Mouse (Mus musculus) testis, adult 2 months (tissue): ENCODE measurements at regions not wholly inside any gene's neighbourhood (a gene's known extent, or its start where the extent isn't known, plus 50 kb on each side); places are given as distances from the start of the nearest gene placed in this dataset.

Experiments
- H3K27ac ChIP-seq: fragments of 200-500 bp; 2 replicates; pipeline ENCODE4 v1.5.1; 2012; ENCODE audit warnings: low read depth, low read length; ENCODE audit not compliant: control insufficient read depth, insufficient read depth
- H3K27me3 ChIP-seq: fragments of 200-500 bp; 2 replicates; pipeline ENCODE4 v1.6.1; 2012; ENCODE audit warnings: mild to moderate bottlenecking, low read length, moderate library complexity; ENCODE audit not compliant: control insufficient read depth, insufficient read depth
- H3K36me3 ChIP-seq: fragments of 200-500 bp; 2 replicates; pipeline ENCODE4 v1.6.1; 2012; ENCODE audit warnings: mild to moderate bottlenecking, low read length; ENCODE audit not compliant: control insufficient read depth, insufficient read depth
- H3K4me1 ChIP-seq: fragments of 200-500 bp; 2 replicates; pipeline ENCODE4 v1.6.1; 2012; ENCODE audit warnings: low read length; ENCODE audit not compliant: control insufficient read depth, insufficient read depth
- H3K4me3 ChIP-seq: fragments of 200-500 bp; 2 replicates; pipeline ENCODE4 v1.5.1; 2012; ENCODE audit warnings: low read depth, mild to moderate bottlenecking, low read length, moderate library complexity, mixed read lengths; ENCODE audit not compliant: control insufficient read depth
- CTCF ChIP-seq: fragments of 200-500 bp; IDR thresholded peaks from 2 replicates; pipeline ENCODE4 v1.5.1; 2012; ENCODE audit warnings: low read depth, mild to moderate bottlenecking, inconsistent platforms, low read length, moderate library complexity; ENCODE audit not compliant: control insufficient read depth, insufficient read depth, insufficient replicate concordance
- POLR2A ChIP-seq: fragments of 200-500 bp; IDR thresholded peaks from 2 replicates; pipeline ENCODE4 v1.6.1; 2012; ENCODE audit warnings: low read depth, mild to moderate bottlenecking, inconsistent platforms, low read length, moderate library complexity; ENCODE audit not compliant: control insufficient read depth

DNA sequence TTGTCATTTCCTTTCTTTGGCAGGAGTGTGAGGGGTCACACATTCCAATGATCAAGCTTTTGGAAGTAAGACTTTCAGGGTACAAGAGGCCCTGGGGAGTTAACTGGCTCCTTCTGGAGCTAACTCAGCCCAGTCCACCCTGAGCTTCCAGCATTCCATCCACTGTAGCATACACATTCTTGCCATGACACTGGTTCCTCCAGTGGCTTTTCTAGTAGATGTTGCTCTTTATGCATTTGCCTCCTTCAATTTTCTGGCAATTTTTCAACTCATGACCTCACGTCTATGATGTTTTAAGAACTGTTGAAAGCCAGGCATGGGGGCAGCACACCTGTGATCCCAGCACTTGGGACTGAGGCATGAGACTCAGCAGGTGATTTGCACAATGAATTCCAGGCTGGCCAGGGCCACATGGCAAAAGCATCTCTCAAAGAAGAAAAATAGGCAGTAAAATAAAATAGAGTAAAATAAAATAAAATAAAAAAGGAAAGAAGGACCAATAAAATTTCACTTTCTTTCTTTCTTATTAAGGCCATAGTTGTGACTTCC lies 113.0 kb downstream of the Plk2 start:
- no peaks in the 10 kb centered on the region for H3K4me1 ChIP-seq
- H3K27me3 ChIP-seq = no peaks in the 10 kb centered on the region
- no peak overlapping the region for H3K4me3 ChIP-seq
- TF ChIP-seq CTCF = no peak
- no peak for TF ChIP-seq POLR2A
- no peak overlapping the region for H3K27ac ChIP-seq
- H3K36me3 ChIP-seq = no peaks in the 10 kb centered on the region

DNA sequence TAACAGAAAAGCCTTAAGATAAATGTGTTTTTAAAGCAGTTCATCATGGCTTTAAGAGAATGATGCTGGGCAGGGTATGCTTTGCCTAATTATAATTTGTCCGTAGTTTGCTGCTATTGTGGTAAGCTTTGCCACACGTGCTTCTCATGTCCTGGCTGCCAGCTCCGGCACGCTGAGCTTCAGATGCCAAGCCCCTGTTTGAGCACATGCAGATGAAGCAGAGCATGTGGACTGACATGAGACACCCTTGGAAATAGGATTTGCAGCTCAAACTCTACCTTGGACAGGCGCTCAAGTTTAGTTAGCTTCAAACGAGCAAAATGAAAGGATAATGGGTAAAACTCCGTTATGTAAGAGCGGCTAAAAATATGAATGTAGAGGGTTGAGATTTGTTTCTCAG lies 123.1 kb downstream of the Plk2 start:
- no peaks in the 10 kb centered on the region for H3K36me3 ChIP-seq
- H3K4me1 ChIP-seq = no peaks in the 10 kb centered on the region
- no peak overlapping the region for H3K27ac ChIP-seq
- H3K4me3 ChIP-seq = no peak overlapping the region
- TF ChIP-seq POLR2A (no peak), CTCF (no peak)
- no peaks in the 10 kb centered on the region for H3K27me3 ChIP-seq

DNA sequence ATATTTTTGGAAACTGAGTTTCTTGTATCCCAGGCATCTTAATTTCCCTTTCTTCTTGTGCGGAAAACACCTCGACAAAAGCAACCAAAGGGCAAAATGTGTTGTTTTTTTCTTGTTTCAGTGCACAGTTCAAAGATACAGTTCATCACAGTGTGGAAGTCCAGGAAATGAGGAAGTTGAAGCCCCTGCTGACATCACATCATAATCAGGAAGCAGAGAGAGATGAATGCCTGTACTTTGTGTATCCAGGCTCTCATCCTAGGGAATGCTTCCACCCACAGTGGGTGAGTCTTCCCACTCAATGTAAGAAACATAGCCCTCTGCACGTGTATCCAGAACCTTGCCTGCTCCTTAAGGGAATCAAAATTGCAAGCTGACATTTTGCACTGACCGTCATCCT lies 128.1 kb downstream of the Plk2 start:
- no peak overlapping the region for H3K27ac ChIP-seq
- no peak for TF ChIP-seq CTCF
- TF ChIP-seq POLR2A = no peak

DNA sequence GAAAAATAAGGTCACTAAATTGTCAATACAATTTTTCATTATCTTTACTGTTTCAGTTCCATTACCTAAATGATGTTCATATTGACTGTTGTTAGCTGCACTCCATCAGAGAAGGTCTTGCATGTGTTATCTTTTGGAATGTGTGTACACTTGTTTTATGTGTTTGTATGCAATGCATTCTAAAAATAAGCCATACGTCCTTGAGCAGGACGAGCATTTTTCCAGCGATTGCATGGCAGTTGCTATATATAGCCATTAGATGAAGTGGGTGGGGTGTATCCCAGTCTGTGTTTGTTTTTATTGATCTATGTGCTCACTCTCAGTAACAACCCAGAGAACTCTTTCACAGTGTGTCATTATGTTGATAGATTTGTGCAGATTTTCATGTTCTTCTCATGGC lies 132.8 kb downstream of the Plk2 start:
- TF ChIP-seq POLR2A = no peak
- TF ChIP-seq CTCF = no peak
- Histone ChIP-seq H3K4me1 (peaks cover 2% of the 10 kb centered on the region; the same call in 1 of the 2 replicates), H3K27me3 (no peaks in the 10 kb centered on the region), H3K36me3 (no peaks in the 10 kb centered on the region), H3K27ac (no peak overlapping the region), H3K4me3 (no peak overlapping the region)

More for the DNA sequence above, 128.1 kb downstream of the Plk2 start:
- Histone ChIP-seq H3K27me3 (no peaks in the 10 kb centered on the region), H3K4me1 (no peaks in the 10 kb centered on the region), H3K4me3 (no peak overlapping the region), H3K36me3 (no peaks in the 10 kb centered on the region)

DNA sequence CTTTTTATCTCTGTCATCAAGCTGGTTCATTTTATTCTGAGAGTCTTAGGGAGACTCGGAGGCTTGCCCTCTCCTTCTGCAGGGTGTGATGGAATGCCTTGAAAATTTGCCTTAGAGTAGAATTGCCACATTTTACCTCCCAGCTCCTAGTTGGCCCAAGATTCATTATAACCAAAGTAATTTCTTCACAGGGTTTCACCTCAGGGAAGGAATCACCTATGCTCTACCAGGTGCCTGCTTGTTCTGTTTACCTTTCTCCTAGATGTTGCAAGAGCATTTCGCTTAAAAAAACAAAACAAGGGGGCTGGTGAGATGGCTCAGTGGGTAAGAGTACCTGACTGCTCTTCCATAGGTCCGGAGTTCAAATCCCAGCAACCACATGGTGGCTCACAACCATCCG lies 134.8 kb downstream of the Plk2 start:
- H3K4me1 ChIP-seq = peaks cover 2% of the 10 kb centered on the region; the same call in 1 of the 2 replicates
- no peak overlapping the region for H3K27ac ChIP-seq
- H3K36me3 ChIP-seq = no peaks in the 10 kb centered on the region
- no peak for TF ChIP-seq CTCF
- no peak for TF ChIP-seq POLR2A
- no peaks in the 10 kb centered on the region for H3K27me3 ChIP-seq
- H3K4me3 ChIP-seq = no peak overlapping the region

DNA sequence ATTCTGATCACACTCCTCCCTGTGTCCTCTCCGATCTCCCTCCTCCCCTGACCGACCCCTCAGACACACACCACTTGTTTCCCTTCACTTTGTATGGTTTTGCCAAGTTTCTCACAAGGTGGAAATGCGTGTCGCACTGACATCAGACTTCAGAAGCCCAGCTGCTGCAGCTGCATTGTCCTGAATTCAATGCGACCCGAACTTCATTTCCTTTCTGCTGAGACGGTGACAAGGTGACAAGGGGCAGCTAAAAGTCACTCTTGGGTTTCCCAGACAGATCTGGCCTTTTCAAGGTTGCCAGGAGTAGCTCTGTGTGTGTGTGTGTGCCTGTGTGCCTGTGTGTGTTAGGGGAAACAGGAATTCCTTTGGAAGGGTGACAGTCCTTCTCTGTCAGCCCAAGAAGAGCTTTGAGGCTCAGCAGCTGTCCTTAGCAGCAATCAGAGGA lies 139.5 kb downstream of the Plk2 start:
- TF ChIP-seq CTCF (no peak), POLR2A (no peak)
- H3K4me1 ChIP-seq = peaks cover 2% of the 10 kb centered on the region; the same call in 1 of the 2 replicates
- H3K4me3 ChIP-seq = no peak overlapping the region

DNA sequence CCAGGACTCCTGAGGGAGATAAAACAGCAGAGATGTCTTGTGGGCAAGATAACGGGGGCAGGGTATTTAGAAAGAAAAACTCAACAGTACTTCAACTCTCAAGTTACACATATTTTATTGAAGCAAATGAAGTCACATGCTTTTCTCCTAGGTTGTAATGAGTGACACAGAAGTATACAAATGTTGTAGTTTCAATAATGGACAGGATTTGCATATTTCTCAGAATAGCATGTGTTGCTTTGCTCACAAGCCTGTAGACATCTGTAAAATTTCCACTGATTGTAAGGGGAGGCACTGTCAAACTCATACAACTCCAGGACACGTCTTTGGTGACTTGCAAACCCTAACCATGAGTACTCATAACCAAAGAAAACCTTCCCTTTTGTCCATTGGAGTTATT lies 140.9 kb downstream of the Plk2 start:
- peaks cover 2% of the 10 kb centered on the region; the same call in 1 of the 2 replicates for H3K4me1 ChIP-seq
- no peak overlapping the region for H3K27ac ChIP-seq
- H3K27me3 ChIP-seq = no peaks in the 10 kb centered on the region
- H3K4me3 ChIP-seq = no peak overlapping the region
- H3K36me3 ChIP-seq = no peaks in the 10 kb centered on the region
- TF ChIP-seq POLR2A = no peak
- TF ChIP-seq CTCF = no peak

More for the DNA sequence above, 139.5 kb downstream of the Plk2 start:
- no peaks in the 10 kb centered on the region for H3K27me3 ChIP-seq
- H3K36me3 ChIP-seq = no peaks in the 10 kb centered on the region
- no peak overlapping the region for H3K27ac ChIP-seq
